Mouse (Mus musculus): Measurements from ENCODE around the gene Celf3. TPM values are rescaled to one million over a fixed set of nuclear protein-coding genes. Genes with fewer than 3 reads are reported as not detected.

The Celf3 gene
- polyA plus RNA-seq, 1 experiment from 2014 or later, result 210 TPM

DNA sequence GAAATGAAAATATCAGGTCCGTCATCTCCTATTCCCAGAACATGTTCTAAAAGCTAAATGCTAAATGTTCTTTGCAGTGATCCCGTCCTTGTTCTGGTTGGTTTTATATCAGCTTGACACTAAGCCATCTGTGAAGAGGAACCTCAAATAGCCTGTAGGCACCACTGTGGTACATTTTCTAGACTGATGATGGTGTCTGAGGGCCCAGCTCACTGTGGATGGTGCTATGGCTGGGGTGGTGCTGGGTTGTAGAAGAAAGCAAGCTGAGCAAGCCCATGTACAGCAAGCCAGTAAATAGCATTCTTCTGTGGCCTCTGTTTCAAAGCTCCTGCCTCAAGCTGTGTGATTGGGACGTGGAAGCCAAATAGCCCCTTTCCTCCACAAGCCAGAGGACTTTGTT lies 21.0 kb upstream of the Celf3 start:
- no peaks in the 10 kb centered on the region; the same call in 1 of the 2 replicates for H3K9me3 ChIP-seq (ENCODE audit: control insufficient read depth, low read length)
- H3K4me1 ChIP-seq (replicated peaks; ENCODE audit: control insufficient read depth, insufficient read depth, low read length), result no peaks in the 10 kb centered on the region
- no peak for ATAC-seq (ENCODE audit: low FRiP score)
- H3K4me3 ChIP-seq (ENCODE audit: low read depth, low read length), result no peak overlapping the region
- no peak for DNase-seq (ENCODE audit: low spot score)
- H3K27me3 ChIP-seq (ENCODE audit: control insufficient read depth, insufficient read depth, low read length), result no peaks in the 10 kb centered on the region
- no peak overlapping the region for H3K27ac ChIP-seq (ENCODE audit: low read depth, low read length)
- H3K4me2 ChIP-seq (replicated peaks; ENCODE audit: low read depth, low read length), result no peak overlapping the region
- no peak overlapping the region for H3K9ac ChIP-seq (ENCODE audit: low read depth, low read length)
- H3K36me3 ChIP-seq (ENCODE audit: control insufficient read depth, insufficient read depth, low read length), result no peaks in the 10 kb centered on the region
- 87% methylated on average over 3 of the region's 3 CpGs for WGBS

DNA sequence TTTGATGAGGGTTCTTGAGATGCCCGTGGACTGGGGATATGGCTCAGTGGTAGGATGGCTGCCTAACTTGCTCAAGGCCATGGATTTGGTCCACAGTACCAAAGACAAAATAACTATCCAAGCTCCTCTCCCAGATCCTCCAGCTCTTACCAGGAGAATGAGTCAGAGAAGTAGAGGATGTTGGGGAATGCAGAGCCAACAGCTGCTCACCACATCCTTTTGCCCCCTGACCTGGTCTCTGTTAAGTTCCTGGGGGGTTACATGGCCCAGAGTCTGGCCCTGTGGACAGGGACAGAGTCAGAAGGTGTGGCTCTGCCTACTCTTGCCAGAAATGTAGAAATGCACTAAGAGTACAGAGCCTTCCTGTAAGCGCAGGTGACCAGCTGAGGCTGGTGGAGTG lies 18.3 kb upstream of the Celf3 start:
- no peak for ATAC-seq (ENCODE audit: low FRiP score)
- Histone ChIP-seq H3K4me3 (ENCODE audit: low read depth, low read length) (no peak overlapping the region), H3K36me3 (ENCODE audit: control insufficient read depth, insufficient read depth, low read length) (no peaks in the 10 kb centered on the region), H3K4me2 (replicated peaks; ENCODE audit: low read depth, low read length) (no peak overlapping the region), H3K9me3 (ENCODE audit: control insufficient read depth, low read length) (no peaks in the 10 kb centered on the region; the same call in 1 of the 2 replicates), H3K27me3 (ENCODE audit: control insufficient read depth, insufficient read depth, low read length) (no peaks in the 10 kb centered on the region), H3K4me1 (replicated peaks; ENCODE audit: control insufficient read depth, insufficient read depth, low read length) (peaks cover 3% of the 10 kb centered on the region; the same call in 1 of the 2 replicates), H3K9ac (ENCODE audit: low read depth, low read length) (no peak overlapping the region), H3K27ac (ENCODE audit: low read depth, low read length) (no peak overlapping the region)
- WGBS, result 96% methylated on average over 2 of the region's 2 CpGs
- no peak for DNase-seq (ENCODE audit: low spot score)

DNA sequence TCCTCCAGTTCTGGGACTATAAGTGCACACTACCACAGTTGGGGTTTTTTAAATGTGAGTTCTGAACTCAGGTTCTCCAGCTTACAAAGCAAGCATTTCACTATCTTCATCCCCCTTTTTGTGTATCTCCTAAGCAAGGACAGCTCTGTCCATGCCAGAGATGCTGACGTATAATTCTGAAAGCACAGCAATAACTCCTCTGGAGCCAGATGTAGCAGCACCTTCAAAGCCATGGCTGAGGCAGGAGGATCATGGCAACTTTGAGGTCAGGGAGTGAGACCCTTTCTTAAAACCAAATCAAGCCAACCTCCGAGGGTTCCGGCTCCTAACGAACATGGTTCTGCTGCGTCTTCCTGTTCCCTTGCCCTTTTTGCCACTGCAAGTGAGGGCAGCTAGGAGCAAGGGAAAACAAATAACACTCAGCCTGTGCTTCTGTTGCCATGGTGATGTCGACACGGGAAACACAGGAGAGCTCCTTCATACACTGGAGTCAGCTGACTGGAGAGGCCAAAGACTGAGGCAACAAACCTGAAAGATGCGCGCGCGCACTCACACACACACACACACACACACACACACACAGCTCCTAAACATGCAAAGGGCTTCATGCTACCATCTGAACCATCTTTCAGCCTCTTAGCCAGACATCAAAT lies 14.0 kb upstream of the Celf3 start:
- peak; percentile 54 for DNase-seq (ENCODE audit: low spot score)
- no peak overlapping the region for H3K4me3 ChIP-seq (ENCODE audit: low read depth, low read length)
- WGBS, result 48% methylated on average over 11 of the region's 11 CpGs
- H3K9me3 ChIP-seq (ENCODE audit: control insufficient read depth, low read length), result no peaks in the 10 kb centered on the region
- H3K4me2 ChIP-seq (replicated peaks; ENCODE audit: low read depth, low read length), result no peak overlapping the region
- ATAC-seq (ENCODE audit: low FRiP score), result peak; percentile 81
- H3K4me1 ChIP-seq (replicated peaks; ENCODE audit: control insufficient read depth, insufficient read depth, low read length), result peaks cover 3% of the 10 kb centered on the region; the same call in 1 of the 2 replicates
- no peaks in the 10 kb centered on the region for H3K36me3 ChIP-seq (ENCODE audit: control insufficient read depth, insufficient read depth, low read length)
- H3K9ac ChIP-seq (ENCODE audit: low read depth, low read length), result no peak overlapping the region
- no peak overlapping the region for H3K27ac ChIP-seq (ENCODE audit: low read depth, low read length)
- no peaks in the 10 kb centered on the region for H3K27me3 ChIP-seq (ENCODE audit: control insufficient read depth, insufficient read depth, low read length)

DNA sequence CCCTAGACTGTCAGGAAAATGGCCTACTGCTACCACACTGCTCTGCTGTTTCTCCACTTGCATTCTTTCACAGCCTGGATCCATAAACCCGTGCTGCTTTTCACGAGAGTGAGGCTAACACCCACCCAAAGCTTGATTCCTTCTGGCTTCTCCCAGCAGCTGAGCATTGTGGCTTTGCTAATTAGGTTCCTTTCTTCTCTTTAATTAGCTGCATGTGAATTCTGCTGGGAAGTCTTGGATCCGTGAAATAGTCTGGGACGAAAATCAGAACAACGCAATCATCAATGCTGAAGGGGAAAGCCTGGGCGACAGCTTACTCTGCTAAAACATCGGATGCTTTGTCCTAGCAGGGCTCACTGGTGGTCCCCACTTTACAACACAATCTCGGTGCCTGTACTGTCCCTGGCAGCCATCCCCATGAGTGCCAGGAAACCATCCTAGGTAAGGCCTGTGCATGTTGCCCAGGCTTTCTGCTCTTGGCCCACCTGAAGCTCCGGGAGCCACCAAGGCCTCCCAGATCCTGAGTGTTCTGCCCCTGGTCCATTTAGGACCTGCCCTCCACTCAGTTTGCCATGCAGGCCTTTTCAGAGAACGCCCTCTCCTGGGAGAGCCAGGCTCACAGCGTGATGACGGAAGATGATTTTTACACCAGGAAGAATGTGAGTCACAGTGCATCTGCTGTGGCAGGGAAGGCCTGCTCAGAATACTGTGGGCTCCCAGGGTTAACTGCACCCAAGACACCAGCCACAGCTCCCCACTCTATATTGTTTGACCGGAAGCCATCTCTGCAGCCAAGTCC lies 12.3 kb upstream of the Celf3 start:
- Histone ChIP-seq H3K4me2 (replicated peaks; ENCODE audit: low read depth, low read length) (no peak overlapping the region), H3K36me3 (ENCODE audit: control insufficient read depth, insufficient read depth, low read length) (no peaks in the 10 kb centered on the region), H3K4me1 (replicated peaks; ENCODE audit: control insufficient read depth, insufficient read depth, low read length) (peaks cover 3% of the 10 kb centered on the region; the same call in 1 of the 2 replicates), H3K27me3 (ENCODE audit: control insufficient read depth, insufficient read depth, low read length) (no peaks in the 10 kb centered on the region), H3K27ac (ENCODE audit: low read depth, low read length) (0 out of 2 replicates have a peak overlapping the region, but pooled peaks have one; percentile 17), H3K4me3 (ENCODE audit: low read depth, low read length) (no peak overlapping the region), H3K9me3 (ENCODE audit: control insufficient read depth, low read length) (no peaks in the 10 kb centered on the region), H3K9ac (ENCODE audit: low read depth, low read length) (no peak overlapping the region)
- no peak for DNase-seq (ENCODE audit: low spot score)
- WGBS, result 62% methylated on average over 13 of the region's 13 CpGs
- ATAC-seq (ENCODE audit: low FRiP score), result no peak

DNA sequence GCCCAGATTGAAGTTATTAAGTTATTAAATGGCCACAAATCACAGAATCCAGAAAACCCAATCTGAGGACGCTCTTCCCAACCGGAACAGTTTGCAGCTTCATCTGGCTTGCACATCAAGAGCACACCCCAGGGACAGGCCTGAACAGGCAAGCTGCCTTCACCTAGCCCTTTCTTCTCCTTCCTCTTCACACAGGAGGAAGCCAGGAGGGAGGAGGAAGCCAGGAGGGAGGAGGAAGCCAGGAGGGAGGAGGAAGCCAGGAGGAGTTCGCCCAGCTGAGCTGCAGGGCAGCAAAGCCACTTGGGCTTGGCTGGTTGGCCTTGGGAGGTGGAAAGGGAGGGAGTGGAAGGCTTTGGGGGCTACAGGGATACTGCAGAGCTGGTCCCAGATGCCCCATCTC lies 9.2 kb upstream of the Celf3 start:
- Histone ChIP-seq H3K4me1 (replicated peaks; ENCODE audit: control insufficient read depth, insufficient read depth, low read length) (peaks cover 3% of the 10 kb centered on the region; the same call in 1 of the 2 replicates), H3K27me3 (ENCODE audit: control insufficient read depth, insufficient read depth, low read length) (no peaks in the 10 kb centered on the region), H3K9me3 (ENCODE audit: control insufficient read depth, low read length) (no peaks in the 10 kb centered on the region), H3K4me2 (replicated peaks; ENCODE audit: low read depth, low read length) (no peak overlapping the region), H3K36me3 (ENCODE audit: control insufficient read depth, insufficient read depth, low read length) (no peaks in the 10 kb centered on the region), H3K9ac (ENCODE audit: low read depth, low read length) (no peak overlapping the region), H3K27ac (ENCODE audit: low read depth, low read length) (no peak overlapping the region), H3K4me3 (ENCODE audit: low read depth, low read length) (no peak overlapping the region)
- 45% methylated on average over 3 of the region's 3 CpGs for WGBS
- DNase-seq (ENCODE audit: low spot score), result no peak
- no peak for ATAC-seq (ENCODE audit: low FRiP score)

DNA sequence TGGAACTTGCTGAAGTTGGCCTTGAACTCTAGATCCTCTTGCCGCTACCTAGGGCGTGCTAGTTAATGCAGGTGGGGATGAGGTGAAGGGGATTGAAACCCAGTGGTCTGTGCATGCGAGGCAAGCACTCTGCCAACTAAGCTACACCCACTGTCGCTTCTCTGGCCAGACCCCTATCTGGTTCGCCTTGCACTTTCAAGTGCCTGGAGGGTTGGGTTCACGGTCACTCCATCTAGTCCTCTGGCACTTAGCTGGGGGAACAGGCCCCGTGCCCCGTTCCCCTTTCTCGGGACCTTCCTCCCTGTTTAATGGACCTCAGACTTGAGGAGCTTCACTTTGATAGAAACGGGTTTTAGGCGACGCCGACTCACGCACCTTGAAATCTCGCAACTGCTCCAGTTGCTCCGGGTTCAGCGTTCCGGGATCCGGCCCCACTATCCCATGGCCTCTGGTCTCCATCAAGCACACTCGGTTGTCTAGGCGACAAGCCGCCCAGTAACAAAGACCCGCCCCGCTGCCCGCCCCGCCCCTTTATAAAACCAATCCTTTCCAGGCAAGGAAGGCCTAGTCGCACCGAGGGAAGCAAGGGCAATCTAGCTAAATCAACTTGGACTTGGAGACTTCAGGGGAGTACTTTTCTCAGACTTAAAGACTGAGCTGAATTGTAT lies 5.5 kb upstream of the Celf3 start:
- no peaks in the 10 kb centered on the region for H3K27me3 ChIP-seq (ENCODE audit: control insufficient read depth, insufficient read depth, low read length)
- H3K4me1 ChIP-seq (replicated peaks; ENCODE audit: control insufficient read depth, insufficient read depth, low read length), result peaks cover 2% of the 10 kb centered on the region; the same call in 1 of the 2 replicates
- DNase-seq (ENCODE audit: low spot score) (peak; percentile 80), ATAC-seq (ENCODE audit: low FRiP score) (peak; percentile 74)
- peak overlapping the region; percentile 20; the same call in 1 of the 2 replicates for H3K9ac ChIP-seq (ENCODE audit: low read depth, low read length)
- peak overlapping the region; percentile 15 for H3K4me3 ChIP-seq (ENCODE audit: low read depth, low read length)
- no peaks in the 10 kb centered on the region for H3K36me3 ChIP-seq (ENCODE audit: control insufficient read depth, insufficient read depth, low read length)
- 11% methylated on average over 28 of the region's 28 CpGs for WGBS
- H3K4me2 ChIP-seq (replicated peaks; ENCODE audit: low read depth, low read length), result peak overlapping the region; percentile 47
- H3K27ac ChIP-seq (ENCODE audit: low read depth, low read length), result no peak overlapping the region
- no peaks in the 10 kb centered on the region for H3K9me3 ChIP-seq (ENCODE audit: control insufficient read depth, low read length)

DNA sequence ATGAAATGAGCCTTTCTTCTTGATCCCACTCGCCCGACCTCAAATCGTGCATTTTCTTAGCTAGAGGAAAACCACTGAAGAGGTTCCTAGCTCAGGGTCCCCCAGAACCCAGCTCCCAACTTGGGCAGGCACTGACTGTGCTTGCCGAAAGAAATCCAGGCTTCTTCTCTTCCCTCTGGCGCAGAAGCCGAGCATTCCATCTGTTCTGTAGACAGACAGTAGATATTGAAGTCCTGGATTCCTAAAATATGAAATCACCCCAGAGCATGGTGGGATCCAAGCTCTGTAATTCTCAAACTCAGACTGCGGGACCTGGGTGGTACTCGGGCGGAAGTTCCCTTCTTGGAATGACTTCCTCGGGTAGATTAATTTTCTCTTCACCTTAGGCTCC lies 5.0 kb upstream of the Celf3 start:
- H3K4me1 ChIP-seq (replicated peaks; ENCODE audit: control insufficient read depth, insufficient read depth, low read length), result peaks cover 2% of the 10 kb centered on the region; the same call in 1 of the 2 replicates
- H3K27ac ChIP-seq (ENCODE audit: low read depth, low read length), result 0 out of 2 replicates have a peak overlapping the region, but pooled peaks have one; percentile 36
- no peak overlapping the region for H3K4me3 ChIP-seq (ENCODE audit: low read depth, low read length)
- H3K9ac ChIP-seq (ENCODE audit: low read depth, low read length), result peak overlapping the region; percentile 40; the same call in 1 of the 2 replicates
- H3K36me3 ChIP-seq (ENCODE audit: control insufficient read depth, insufficient read depth, low read length), result no peaks in the 10 kb centered on the region
- WGBS, result 51% methylated on average over 10 of the region's 10 CpGs
- peak overlapping the region; percentile 47 for H3K4me2 ChIP-seq (replicated peaks; ENCODE audit: low read depth, low read length)
- ATAC-seq (ENCODE audit: low FRiP score) (peak; percentile 1; the same call in 1 of the 2 replicates), DNase-seq (ENCODE audit: low spot score) (no peak)
- no peaks in the 10 kb centered on the region for H3K9me3 ChIP-seq (ENCODE audit: control insufficient read depth, low read length)
- no peaks in the 10 kb centered on the region for H3K27me3 ChIP-seq (ENCODE audit: control insufficient read depth, insufficient read depth, low read length)

DNA sequence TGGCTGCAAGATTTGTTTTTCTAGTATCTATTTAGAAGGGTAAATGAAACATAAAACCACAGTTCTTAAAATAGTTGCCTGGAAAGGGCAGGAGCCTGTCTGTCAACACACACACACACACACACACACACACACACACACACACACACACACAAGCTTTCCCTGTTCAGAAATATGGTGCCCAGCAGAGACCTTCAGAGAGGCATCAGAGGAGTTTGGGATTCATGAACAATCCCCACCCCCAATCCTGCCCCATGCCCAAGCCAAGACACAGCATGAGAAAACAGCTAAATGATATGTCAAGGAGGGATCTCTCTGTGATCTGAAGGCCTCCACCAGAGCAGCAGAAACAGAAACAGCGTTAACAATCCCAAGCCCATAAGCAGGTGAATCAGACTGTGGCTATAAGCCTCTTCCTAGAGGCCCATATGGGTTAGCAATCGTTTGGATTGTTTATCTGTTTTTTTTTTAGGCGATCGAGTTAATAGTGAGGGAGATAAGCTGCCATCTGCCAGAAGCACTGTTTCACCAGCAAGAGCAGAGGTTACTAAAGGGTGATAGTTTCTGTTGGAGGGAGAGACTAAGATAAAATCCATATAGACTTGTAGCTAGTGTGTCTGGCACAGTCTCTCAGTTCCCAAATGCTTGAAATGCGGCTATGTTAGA lies 4.4 kb upstream of the Celf3 start:
- no peaks in the 10 kb centered on the region for H3K27me3 ChIP-seq (ENCODE audit: control insufficient read depth, insufficient read depth, low read length)
- peaks cover 2% of the 10 kb centered on the region; the same call in 1 of the 2 replicates for H3K4me1 ChIP-seq (replicated peaks; ENCODE audit: control insufficient read depth, insufficient read depth, low read length)
- H3K4me3 ChIP-seq (ENCODE audit: low read depth, low read length), result no peak overlapping the region
- no peak overlapping the region for H3K27ac ChIP-seq (ENCODE audit: low read depth, low read length)
- H3K36me3 ChIP-seq (ENCODE audit: control insufficient read depth, insufficient read depth, low read length), result no peaks in the 10 kb centered on the region
- H3K9me3 ChIP-seq (ENCODE audit: control insufficient read depth, low read length), result no peaks in the 10 kb centered on the region
- DNase-seq (ENCODE audit: low spot score), result no peak
- 82% methylated on average over 5 of the region's 5 CpGs for WGBS
- no peak overlapping the region for H3K4me2 ChIP-seq (replicated peaks; ENCODE audit: low read depth, low read length)
- H3K9ac ChIP-seq (ENCODE audit: low read depth, low read length), result no peak overlapping the region
- ATAC-seq (ENCODE audit: low FRiP score), result no peak

Data from hindbrain, embryonic 11.5 days (tissue).